Comparison of ENCODE assay signal across 15 mouse cellular contexts in genomic region chr6:32807771-32808170, GRCm38 (mm10).
"Had no signal": no experiment of that assay in that cellular context is flagged by ENCODE, and none has a peak within 500 bp of the region (broad histone marks: within the 10 kb centered on the region; RNA-seq: fewer than 3 reads in every experiment).

No protein-coding gene starts in this region.

- H3K9ac ChIP-seq: lung, embryonic 14.5 days; neural tube, embryonic 12.5 days; stomach, embryonic 15.5 days had no signal

- H3K4me1 ChIP-seq: stomach, embryonic 15.5 days had no signal

- H3K36me3 ChIP-seq: neural tube, embryonic 12.5 days; stomach, embryonic 15.5 days had no signal

- H3K27ac ChIP-seq: neural tube, embryonic 12.5 days; stomach, embryonic 15.5 days; stomach, postnatal 0 days had no signal

- DNase-seq: lung, adult 18-20 months; lung, embryonic 14.5 days; lung, postnatal 10 days; lung, postnatal 4 days; midbrain, embryonic 14.5 days; right cerebral cortex, postnatal 14 days; thymus, adult 2 months; thymus, postnatal 25 days; thymus, postnatal 4 days had no signal

- H3K4me2 ChIP-seq: lung, embryonic 14.5 days; midbrain, embryonic 11.5 days; neural tube, embryonic 12.5 days; stomach, embryonic 15.5 days had no signal

- H3K27me3 ChIP-seq: neural tube, embryonic 12.5 days; stomach, embryonic 15.5 days had no signal

- ATAC-seq: midbrain, embryonic 16.5 days had no signal

- H3K4me3 ChIP-seq: myocyte; neural tube, embryonic 12.5 days; stomach, embryonic 15.5 days had no signal

- H3K9me3 ChIP-seq: neural tube, embryonic 12.5 days; stomach, embryonic 15.5 days had no signal
